Mouse (Mus musculus) frontal cortex, postnatal 25 days (tissue): ENCODE data around the gene Tm4sf4.

Experiments used
- DNase-seq, 2 experiments: peaks; one replicate each; pipeline ENCODE4 v3.0.0; 2022; ENCODE audit warnings: low spot score in 2 of 2

The Tm4sf4 gene

GRCm38 (mm10) chr3:57425089-57425730 is at the start of gene Tm4sf4:
Gene Tm4sf4 (plus strand): TSS chr3:57425314.
- no peak for DNase-seq

- DNase-seq = no peak
These were observed 38.7 kb upstream of the Tm4sf4 start for GRCm38 (mm10) chr3:57386423-57386822.

GRCm38 (mm10) chr3:57386895-57387294 is 38.2 kb upstream of the Tm4sf4 start:
- DNase-seq = no peak

GRCm38 (mm10) chr3:57387593-57387992 is 37.5 kb upstream of the Tm4sf4 start:
- DNase-seq = no peak

GRCm38 (mm10) chr3:57411535-57411934 is 13.6 kb upstream of the Tm4sf4 start:
- DNase-seq = no peak

GRCm38 (mm10) chr3:57420233-57420632 is 4.9 kb upstream of the Tm4sf4 start:
- no peak for DNase-seq

GRCm38 (mm10) chr3:57420660-57421059 is 4.5 kb upstream of the Tm4sf4 start:
- no peak for DNase-seq

- no peak for DNase-seq
These were observed 1.2 kb downstream of the Tm4sf4 start for GRCm38 (mm10) chr3:57426351-57426750.

- DNase-seq = no peak
These were observed 3.8 kb downstream of the Tm4sf4 start for GRCm38 (mm10) chr3:57428682-57429464.

GRCm38 (mm10) chr3:57429486-57429885 is 4.4 kb downstream of the Tm4sf4 start:
- DNase-seq = no peak

GRCm38 (mm10) chr3:57431706-57432105 is 6.6 kb downstream of the Tm4sf4 start:
- no peak for DNase-seq

- DNase-seq = no peak
These were observed 10.2 kb downstream of the Tm4sf4 start for GRCm38 (mm10) chr3:57435364-57435763.

GRCm38 (mm10) chr3:57440956-57441355 is 15.8 kb downstream of the Tm4sf4 start:
- no peak for DNase-seq

GRCm38 (mm10) chr3:57445706-57446105 is 20.6 kb downstream of the Tm4sf4 start:
- DNase-seq = no peak

GRCm38 (mm10) chr3:57447889-57448288 is 22.8 kb downstream of the Tm4sf4 start:
- DNase-seq = no peak

GRCm38 (mm10) chr3:57448445-57448844 is 23.3 kb downstream of the Tm4sf4 start:
- peak; percentile 53 to 57 for DNase-seq

GRCm38 (mm10) chr3:57458652-57459051 is 33.5 kb downstream of the Tm4sf4 start:
- DNase-seq = no peak

GRCm38 (mm10) chr3:57463302-57463701 is 38.2 kb downstream of the Tm4sf4 start:
- DNase-seq = no peak

- no peak for DNase-seq
These were observed 41.2 kb downstream of the Tm4sf4 start for GRCm38 (mm10) chr3:57466289-57466688.

- no peak for DNase-seq
These were observed 44.2 kb downstream of the Tm4sf4 start for GRCm38 (mm10) chr3:57469325-57469724.

GRCm38 (mm10) chr3:57470326-57470725 is 45.2 kb downstream of the Tm4sf4 start:
- DNase-seq = peak in 1 of 2 experiments; percentile 11

- no peak for DNase-seq
These were observed 46.0 kb downstream of the Tm4sf4 start for GRCm38 (mm10) chr3:57470981-57471601.

- no peak for DNase-seq
These were observed 47.3 kb downstream of the Tm4sf4 start for GRCm38 (mm10) chr3:57472407-57472806.
